12 mouse cellular contexts compared by ENCODE assay signal in genomic region chr5:130000735-130001134, GRCm38 (mm10). TPM values are rescaled to one million over a fixed set of nuclear protein-coding genes. Genes with fewer than 3 reads are reported as not detected.
DNase-seq lines count a peak whose midpoint lies in the region; ATAC-seq lines count a peak whose summit lies in the region.
"Had no signal": no experiment of that assay in that cellular context is flagged by ENCODE, and none has a peak within 500 bp of the region (broad histone marks: within the 10 kb centered on the region; RNA-seq: fewer than 3 reads in every experiment).

No protein-coding gene starts in this region.

- H3K27me3 ChIP-seq in liver, embryonic 11.5 days (replicated peaks; ENCODE audit: control insufficient read depth, insufficient read depth, low read length) = no peaks in the 10 kb centered on the region
- no peaks in the 10 kb centered on the region for H3K27me3 ChIP-seq in liver, embryonic 16.5 days (ENCODE audit: control insufficient read depth, insufficient read depth, low read depth, low read length)
- H3K27me3 ChIP-seq in hindbrain, embryonic 16.5 days (replicated peaks; ENCODE audit: control insufficient read depth, insufficient read depth, low read length) = no peaks in the 10 kb centered on the region
- no peaks in the 10 kb centered on the region for H3K27me3 ChIP-seq in forebrain, embryonic 13.5 days
- H3K27me3 ChIP-seq: neural tube, embryonic 12.5 days had no signal

- peaks cover 7% of the 10 kb centered on the region; the same call in 1 of the 2 replicates for H3K9me3 ChIP-seq in liver, embryonic 11.5 days (ENCODE audit: control insufficient read depth, low read length)
- H3K9me3 ChIP-seq in liver, embryonic 16.5 days (replicated peaks; ENCODE audit: control insufficient read depth, low read length) = no peaks in the 10 kb centered on the region
- no peaks in the 10 kb centered on the region for H3K9me3 ChIP-seq in hindbrain, embryonic 16.5 days (ENCODE audit: control insufficient read depth, low read length)
- peaks cover 13% of the 10 kb centered on the region for H3K9me3 ChIP-seq in forebrain, embryonic 13.5 days (replicated peaks)

- intact Hi-C loops in heart, postnatal 10 days (cut with DNase I) = no loop called here

- no peak for ATAC-seq in liver, embryonic 11.5 days (replicated peaks; ENCODE audit: low FRiP score)
- ATAC-seq in liver, embryonic 16.5 days (ENCODE audit: low read depth) = 0 out of 2 replicates have a peak, but pooled peaks have one; percentile 9
- peak; percentile 37 for ATAC-seq in neutrophil, adult 5-6 weeks (ENCODE audit: extremely low read depth, insufficient number of reproducible peaks, low FRiP score, poor library complexity, severe bottlenecking)
- ATAC-seq in hindbrain, embryonic 16.5 days = no peak
- no peak for ATAC-seq in forebrain, embryonic 13.5 days

- H3K36me3 ChIP-seq in liver, embryonic 11.5 days (ENCODE audit: control insufficient read depth, insufficient read depth, low read length) = no peaks in the 10 kb centered on the region; the same call in 1 of the 2 replicates
- no peaks in the 10 kb centered on the region for H3K36me3 ChIP-seq in liver, embryonic 16.5 days (ENCODE audit: control insufficient read depth, insufficient read depth)
- no peaks in the 10 kb centered on the region for H3K36me3 ChIP-seq in hindbrain, embryonic 16.5 days (ENCODE audit: control insufficient read depth, insufficient read depth, low read length)
- no peaks in the 10 kb centered on the region for H3K36me3 ChIP-seq in forebrain, embryonic 13.5 days (ENCODE audit: poor library complexity, severe bottlenecking)
- H3K36me3 ChIP-seq: neural tube, embryonic 12.5 days had no signal

- H3K4me2 ChIP-seq in liver, embryonic 11.5 days = peak overlapping the region; percentile 85
- no peak overlapping the region; the same call in 1 of the 2 replicates for H3K4me2 ChIP-seq in liver, embryonic 16.5 days (ENCODE audit: low read depth, low read length)
- H3K4me2 ChIP-seq in hindbrain, embryonic 16.5 days (ENCODE audit: low read length) = no peak overlapping the region
- H3K4me2 ChIP-seq in forebrain, embryonic 13.5 days = no peak overlapping the region
- H3K4me2 ChIP-seq: neural tube, embryonic 12.5 days had no signal

- H3K9ac ChIP-seq in liver, embryonic 11.5 days (ENCODE audit: low read depth, low read length) = no peak overlapping the region
- no peak overlapping the region for H3K9ac ChIP-seq in liver, embryonic 16.5 days (ENCODE audit: low read depth, low read length)
- no peak overlapping the region for H3K9ac ChIP-seq in hindbrain, embryonic 16.5 days (ENCODE audit: low read depth, low read length)
- H3K9ac ChIP-seq in forebrain, embryonic 13.5 days = no peak overlapping the region
- H3K9ac ChIP-seq: neural tube, embryonic 12.5 days had no signal

- H3K27ac ChIP-seq in liver, embryonic 11.5 days (ENCODE audit: low read depth, low read length) = no peak overlapping the region
- H3K27ac ChIP-seq in liver, embryonic 16.5 days (ENCODE audit: low read length) = peak overlapping the region; percentile 53
- H3K27ac ChIP-seq in hindbrain, embryonic 16.5 days (ENCODE audit: low read depth, low read length) = no peak overlapping the region
- H3K27ac ChIP-seq in forebrain, embryonic 13.5 days = no peak overlapping the region
- H3K27ac ChIP-seq: neural tube, embryonic 12.5 days had no signal

- 80% methylated on average over 12 of the region's 12 CpGs for WGBS in liver, embryonic 11.5 days
- WGBS in liver, embryonic 16.5 days (ENCODE audit: insufficient replicate concordance) = 75% methylated on average over 12 of the region's 12 CpGs
- 90% methylated on average over 12 of the region's 12 CpGs for WGBS in hindbrain, embryonic 16.5 days
- 91% methylated on average over 12 of the region's 12 CpGs for WGBS in forebrain, embryonic 13.5 days

- no peak overlapping the region for H3K4me3 ChIP-seq in liver, embryonic 11.5 days (ENCODE audit: low read depth, low read length)
- no peak overlapping the region for H3K4me3 ChIP-seq in liver, embryonic 16.5 days (ENCODE audit: low read depth, low read length)
- H3K4me3 ChIP-seq in hindbrain, embryonic 16.5 days (ENCODE audit: low read length) = no peak overlapping the region
- H3K4me3 ChIP-seq in forebrain, embryonic 13.5 days = no peak overlapping the region
- H3K4me3 ChIP-seq: neural tube, embryonic 12.5 days had no signal

- peaks cover 13% of the 10 kb centered on the region for H3K4me1 ChIP-seq in liver, embryonic 11.5 days (replicated peaks; ENCODE audit: control insufficient read depth, insufficient read depth, low read length)
- peaks cover 25% of the 10 kb centered on the region for H3K4me1 ChIP-seq in liver, embryonic 16.5 days (ENCODE audit: control insufficient read depth, low read depth, low read length)
- H3K4me1 ChIP-seq in hindbrain, embryonic 16.5 days (ENCODE audit: control insufficient read depth, insufficient read depth, low read depth, low read length) = peaks cover 12% of the 10 kb centered on the region
- peaks cover 14% of the 10 kb centered on the region for H3K4me1 ChIP-seq in forebrain, embryonic 13.5 days

- DNase-seq in liver, embryonic 11.5 days (ENCODE audit: low spot score) = no peak
- DNase-seq in liver = no peak
- DNase-seq in heart, postnatal 10 days = peak; percentile 31 to 41
- DNase-seq: cerebellum, adult 11-12 months; gastrocnemius, postnatal 25 days; right cerebral cortex, postnatal 4 days; thymus, adult 2 months had no signal

RNA-seq across cellular contexts. Expression of gene Gusb, which starts 2.1 kb away (rescaled TPM):
- 82.5 and 89.9 TPM in 2 replicates for polyA plus RNA-seq in liver, embryonic 11.5 days (2014; fragmentation: Nextera tagmentation; extraction: Ambion mirVana)
- total RNA-seq in heart, postnatal 10 days (2021) = 10 to 100 TPM; 24.5 to 25.4 TPM
- polyA plus RNA-seq in liver, embryonic 16.5 days (2015; fragmentation: Nextera tagmentation; extraction: Ambion mirVana) = 30.5 and 30.6 TPM in 2 replicates
- total RNA-seq in neutrophil, adult 5-6 weeks (2017) = 32.0 and 33.5 TPM in 2 replicates
- polyA plus RNA-seq in hindbrain, embryonic 16.5 days (2015; fragmentation: Nextera tagmentation; extraction: Ambion mirVana) = 35.8 and 37.3 TPM in 2 replicates
- 15.9 and 16.6 TPM in 2 replicates for polyA plus RNA-seq in forebrain, embryonic 13.5 days (2015; fragmentation: Nextera tagmentation; extraction: Ambion mirVana)

RNA-seq across cellular contexts. Expression of gene Asl, which starts 28.3 kb away (rescaled TPM):
- 51.8 and 61.0 TPM in 2 replicates for polyA plus RNA-seq in liver, embryonic 11.5 days (2014; fragmentation: Nextera tagmentation; extraction: Ambion mirVana)
- total RNA-seq in heart, postnatal 10 days (2021) = 10 to 100 TPM in 1 of 2 experiments, 1 to 10 TPM in 1; 9.6 to 10.0 TPM
- polyA plus RNA-seq in liver, embryonic 16.5 days (2015; fragmentation: Nextera tagmentation; extraction: Ambion mirVana) = 61.8 and 65.8 TPM in 2 replicates
- total RNA-seq in neutrophil, adult 5-6 weeks (2017) = 7.6 and 7.7 TPM in 2 replicates
- 39.3 and 49.5 TPM in 2 replicates for polyA plus RNA-seq in hindbrain, embryonic 16.5 days (2015; fragmentation: Nextera tagmentation; extraction: Ambion mirVana)
- 23.3 and 28.6 TPM in 2 replicates for polyA plus RNA-seq in forebrain, embryonic 13.5 days (2015; fragmentation: Nextera tagmentation; extraction: Ambion mirVana)

RNA-seq across cellular contexts. Expression of gene Crcp, which starts 28.4 kb away (rescaled TPM):
- 30.8 and 34.8 TPM in 2 replicates for polyA plus RNA-seq in liver, embryonic 11.5 days (2014; fragmentation: Nextera tagmentation; extraction: Ambion mirVana)
- total RNA-seq in heart, postnatal 10 days (2021) = 10 to 100 TPM; 14.9 to 15.1 TPM
- 17.8 and 19.9 TPM in 2 replicates for polyA plus RNA-seq in liver, embryonic 16.5 days (2015; fragmentation: Nextera tagmentation; extraction: Ambion mirVana)
- 24.9 and 40.4 TPM in 2 replicates for total RNA-seq in neutrophil, adult 5-6 weeks (2017)
- polyA plus RNA-seq in hindbrain, embryonic 16.5 days (2015; fragmentation: Nextera tagmentation; extraction: Ambion mirVana) = 78.0 and 92.1 TPM in 2 replicates
- polyA plus RNA-seq in forebrain, embryonic 13.5 days (2015; fragmentation: Nextera tagmentation; extraction: Ambion mirVana) = 67.0 and 77.0 TPM in 2 replicates

RNA-seq across cellular contexts. Expression of gene Vkorc1l1, which starts 59.0 kb away (rescaled TPM):
- polyA plus RNA-seq in liver, embryonic 11.5 days (2014; fragmentation: Nextera tagmentation; extraction: Ambion mirVana) = 29.4 and 30.4 TPM in 2 replicates
- total RNA-seq in heart, postnatal 10 days (2021) = 10 to 100 TPM; 18.5 to 19.9 TPM
- 17.3 and 18.6 TPM in 2 replicates for polyA plus RNA-seq in liver, embryonic 16.5 days (2015; fragmentation: Nextera tagmentation; extraction: Ambion mirVana)
- 11.9 and 14.3 TPM in 2 replicates for total RNA-seq in neutrophil, adult 5-6 weeks (2017)
- 22.6 and 27.3 TPM in 2 replicates for polyA plus RNA-seq in hindbrain, embryonic 16.5 days (2015; fragmentation: Nextera tagmentation; extraction: Ambion mirVana)
- 26.4 and 26.5 TPM in 2 replicates for polyA plus RNA-seq in forebrain, embryonic 13.5 days (2015; fragmentation: Nextera tagmentation; extraction: Ambion mirVana)

Comparison
In these comparisons a context has a peak if more than half of its experiments do, and no peak if none do; other contexts are left out.
1. ATAC-seq: peak in liver, embryonic 16.5 days (single experiment) and neutrophil, adult 5-6 weeks (single experiment); none in liver, embryonic 11.5 days (single experiment), hindbrain, embryonic 16.5 days (single experiment) and forebrain, embryonic 13.5 days (single experiment).
2. DNase-seq: peak in heart, postnatal 10 days (2 of 2); none in liver, embryonic 11.5 days (single experiment) and liver (single experiment).